Mouse (Mus musculus) hindbrain, embryonic 11.5 days (tissue): ENCODE results near the gene Hoxb9. TPM values are rescaled to one million over a fixed set of nuclear protein-coding genes. Genes with fewer than 3 reads are reported as not detected.
A peak's percentile ranks its signal among the peaks of the same experiment; 100 is the strongest.

Experiments used
- ATAC-seq: fragments of 200-750 bp; cut with Nextera tagmentation; 2 replicates; pipeline ENCODE4 v1.8.0; 2017; ENCODE audit warnings: mild to moderate bottlenecking, moderate TSS enrichment, moderate library complexity; ENCODE audit not compliant: low FRiP score
- DNase-seq: peaks from one replicate; pipeline ENCODE4 v3.0.0-alpha.2; 2015; ENCODE audit warnings: low spot score
- H3K27ac ChIP-seq: fragments of 300-500 bp; sonication (generic); 2 replicates; pipeline ENCODE4 v1.5.1; 2014; ENCODE audit warnings: mild to moderate bottlenecking, low read depth, low read length
- H3K27me3 ChIP-seq: fragments of 300-500 bp; sonication (generic); 2 replicates; pipeline ENCODE4 v1.6.1; 2014; ENCODE audit warnings: mild to moderate bottlenecking, low read length, moderate library complexity, mixed read lengths; ENCODE audit not compliant: control insufficient read depth, insufficient read depth
- H3K36me3 ChIP-seq: fragments of 300-500 bp; sonication (generic); 2 replicates; pipeline ENCODE4 v1.6.1; 2014; ENCODE audit warnings: mild to moderate bottlenecking, low read length, moderate library complexity, mixed read lengths; ENCODE audit not compliant: control insufficient read depth, insufficient read depth
- H3K4me1 ChIP-seq: fragments of 300-500 bp; sonication (generic); replicated peaks from 2 replicates; pipeline ENCODE4 v1.6.1; 2014; ENCODE audit warnings: low read length, mixed read lengths; ENCODE audit not compliant: control insufficient read depth, insufficient read depth
- H3K4me2 ChIP-seq: fragments of 300-500 bp; sonication (generic); replicated peaks from 2 replicates; pipeline ENCODE4 v1.6.1; 2014; ENCODE audit warnings: mild to moderate bottlenecking, low read depth, low read length
- H3K4me3 ChIP-seq: fragments of 300-500 bp; sonication (generic); 2 replicates; pipeline ENCODE4 v1.5.1; 2014; ENCODE audit warnings: low read depth, low read length
- H3K9ac ChIP-seq: fragments of 300-500 bp; sonication (generic); 2 replicates; pipeline ENCODE4 v1.6.1; 2014; ENCODE audit warnings: low read depth, low read length
- H3K9me3 ChIP-seq: fragments of 300-500 bp; sonication (generic); 2 replicates; pipeline ENCODE4 v1.6.1; 2016; ENCODE audit warnings: low read length; ENCODE audit not compliant: control insufficient read depth
- WGBS: fragments of 180-500 bp; shearing (Covaris S2); extraction: QIAGEN DNeasy Blood & Tissue Kit; methylation state at CpG from one replicate; pipeline ENCODE4 v1.1.7; 2014; 5-methylcytosine and 5-hydroxymethylcytosine counted together
- polyA plus RNA-seq: library from polyadenylated mRNA; unstranded; fragments of >200 nt; fragmentation: Nextera tagmentation; extraction: Ambion mirVana; gene quantifications from 2 replicates; pipeline ENCODE4 v1.2.1, GENCODE M21; 2014

The Hoxb9 gene
- polyA plus RNA-seq, 1 experiment from 2014 or later = 0.80 TPM

- DNase-seq (no peak), ATAC-seq (peak; percentile 59; the same call in 1 of the 2 replicates)
- WGBS = under 1% methylated on average over 20 of the region's 20 CpGs
- no peaks in the 10 kb centered on the region for H3K36me3 ChIP-seq
- peaks cover 95% of the 10 kb centered on the region for H3K27me3 ChIP-seq
- H3K4me2 ChIP-seq = peak overlapping the region; percentile 35
- H3K9me3 ChIP-seq = no peaks in the 10 kb centered on the region
- peak overlapping the region; percentile 48 for H3K4me3 ChIP-seq
- no peak overlapping the region for H3K9ac ChIP-seq
- peak overlapping the region; percentile 90 for H3K27ac ChIP-seq
- no peaks in the 10 kb centered on the region for H3K4me1 ChIP-seq
Observed at GRCm38 (mm10) chr11:96310183-96310938, 39.1 kb downstream of the Hoxb9 start.

- H3K4me3 ChIP-seq = peak overlapping the region; percentile 14
- peak overlapping the region; percentile 49 for H3K9ac ChIP-seq
- peak overlapping the region; percentile 35 for H3K4me2 ChIP-seq
- no peaks in the 10 kb centered on the region for H3K36me3 ChIP-seq
- peaks cover 95% of the 10 kb centered on the region for H3K27me3 ChIP-seq
- ATAC-seq (no peak), DNase-seq (peak; percentile 56)
- no peaks in the 10 kb centered on the region for H3K4me1 ChIP-seq
- H3K27ac ChIP-seq = peak overlapping the region; percentile 90
- no peaks in the 10 kb centered on the region for H3K9me3 ChIP-seq
- WGBS = 7% methylated on average over 6 of the region's 6 CpGs
Observed at GRCm38 (mm10) chr11:96311097-96311496, 39.8 kb downstream of the Hoxb9 start.

- WGBS = 1% methylated on average over 30 of the region's 31 CpGs
- DNase-seq = peak; percentile 66
- Histone ChIP-seq H3K4me3 (peak overlapping the region; percentile 14), H3K27me3 (peaks cover 93% of the 10 kb centered on the region), H3K27ac (peak overlapping the region; percentile 90), H3K9ac (peak overlapping the region; percentile 49), H3K9me3 (no peaks in the 10 kb centered on the region), H3K36me3 (no peaks in the 10 kb centered on the region), H3K4me1 (no peaks in the 10 kb centered on the region), H3K4me2 (peak overlapping the region; percentile 64)
- ATAC-seq = peak; percentile 71
Observed at GRCm38 (mm10) chr11:96311520-96312417, 40.5 kb downstream of the Hoxb9 start.

- Histone ChIP-seq H3K4me1 (no peaks in the 10 kb centered on the region), H3K9ac (peak overlapping the region; percentile 29), H3K27me3 (peaks cover 86% of the 10 kb centered on the region), H3K27ac (peak overlapping the region; percentile 90), H3K4me3 (peak overlapping the region; percentile 63), H3K36me3 (no peaks in the 10 kb centered on the region), H3K4me2 (peak overlapping the region; percentile 64), H3K9me3 (no peaks in the 10 kb centered on the region)
- 11% methylated on average over 2 of the region's 2 CpGs for WGBS
- ATAC-seq (no peak), DNase-seq (no peak)
Observed at GRCm38 (mm10) chr11:96313134-96313533, 41.9 kb downstream of the Hoxb9 start.

- Histone ChIP-seq H3K4me2 (peak overlapping the region; percentile 64), H3K9me3 (no peaks in the 10 kb centered on the region), H3K4me3 (peak overlapping the region; percentile 63), H3K4me1 (no peaks in the 10 kb centered on the region), H3K27ac (peak overlapping the region; percentile 90), H3K27me3 (peaks cover 86% of the 10 kb centered on the region), H3K9ac (peak overlapping the region; percentile 29), H3K36me3 (no peaks in the 10 kb centered on the region)
- WGBS = 4% methylated on average over 12 of the region's 12 CpGs
- ATAC-seq (no peak), DNase-seq (peak; percentile 61)
Observed at GRCm38 (mm10) chr11:96313806-96314428, 42.7 kb downstream of the Hoxb9 start.

- DNase-seq (peak; percentile 64), ATAC-seq (no peak)
- Histone ChIP-seq H3K4me2 (peak overlapping the region; percentile 64), H3K27ac (peak overlapping the region; percentile 90), H3K36me3 (no peaks in the 10 kb centered on the region), H3K9ac (peak overlapping the region; percentile 65), H3K9me3 (no peaks in the 10 kb centered on the region), H3K4me3 (peak overlapping the region; percentile 63), H3K4me1 (no peaks in the 10 kb centered on the region), H3K27me3 (peaks cover 86% of the 10 kb centered on the region)
- under 1% methylated on average over 34 of the region's 34 CpGs for WGBS
Observed at GRCm38 (mm10) chr11:96314671-96315343, 43.5 kb downstream of the Hoxb9 start.

GRCm38 (mm10) chr11:96315344-96315681, 44.1 kb downstream of the Hoxb9 start:
- WGBS = 2% methylated on average over 5 of the region's 5 CpGs
- no peak for ATAC-seq
- Histone ChIP-seq H3K4me3 (peak overlapping the region; percentile 63), H3K4me1 (no peaks in the 10 kb centered on the region), H3K27me3 (peaks cover 86% of the 10 kb centered on the region), H3K9me3 (no peaks in the 10 kb centered on the region), H3K9ac (peak overlapping the region; percentile 65), H3K36me3 (no peaks in the 10 kb centered on the region), H3K4me2 (peak overlapping the region; percentile 64), H3K27ac (peak overlapping the region; percentile 90)
- DNase-seq = peak; percentile 53
